Mouse (Mus musculus): ENCODE results near the gene Il5.
"Not testable (repeated sequence)": the region's sequence is repeated elsewhere in the genome, so short reads cannot be mapped to it uniquely, and the experiment has no call there.

DNA sequence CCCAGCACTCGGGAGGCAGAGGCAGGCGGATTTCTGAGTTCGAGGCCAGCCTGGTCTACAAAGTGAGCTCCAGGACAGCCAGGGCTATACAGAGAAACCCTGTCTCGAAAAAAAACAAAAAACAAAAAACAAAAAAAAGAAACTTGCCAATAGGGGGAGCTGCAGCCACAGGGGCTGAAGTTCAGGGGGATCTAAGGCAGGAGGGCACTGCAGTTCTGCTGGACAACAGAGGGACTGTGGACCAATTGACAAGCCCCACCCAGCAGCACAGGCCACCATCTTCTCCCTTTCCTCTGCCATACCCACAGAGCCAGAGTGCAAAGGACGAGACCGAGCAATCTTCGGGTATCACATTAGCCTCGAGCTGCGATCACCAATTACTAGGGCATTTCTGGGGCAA is 37.4 kb downstream of the Il5 start:
- TF ChIP-seq CTCF (conservative IDR thresholded peaks at IDR 0.05; ENCODE audit: low read length): peak; percentile 27; the same call in 1 of the 2 replicates
- not testable (repeated sequence) for TF ChIP-seq NANOG (IDR thresholded peaks at IDR 0.05; ENCODE audit: borderline replicate concordance, low read length)
